Mouse (Mus musculus) embryonic fibroblast, embryonic 13.5 days (primary cell): ENCODE data around the gene Clta.

Experiments
- CTCF ChIP-seq: IDR thresholded peaks from 2 replicates; pipeline ENCODE4 v1.5.1; 2011; ENCODE audit warnings: mild to moderate bottlenecking, control low read depth, low read length, moderate library complexity, borderline replicate concordance; ENCODE audit not compliant: insufficient read depth
- POLR2A ChIP-seq: IDR thresholded peaks from 2 replicates; pipeline ENCODE4 v1.6.1; 2011; ENCODE audit warnings: low read depth, mild to moderate bottlenecking, control low read depth, low read length, moderate library complexity

- TF ChIP-seq CTCF (no peak), POLR2A (no peak)
Measured at GRCm38 (mm10) chr4:44042429-44042828, 38.2 kb downstream of the Clta start.
